Mouse (Mus musculus) CD4-positive, CD25-positive, alpha-beta regulatory T cell, adult 4 months (primary cell): ENCODE data around the gene Grk6. TPM values are rescaled to one million over a fixed set of nuclear protein-coding genes. Genes with fewer than 3 reads are reported as not detected.

Source experiments
- ATAC-seq: one replicate; pipeline ENCODE4 v1.8.0; 2017
- polyA plus RNA-seq, 2 experiments: library from polyadenylated mRNA; unstranded; fragments of 100-300 nt; shearing (Covaris generic); gene quantifications; one replicate each; pipeline ENCODE4 v1.2.1; 2017

Grk6 gene
- polyA plus RNA-seq, 2 experiments from 2014 or later = 26.4 to 36.7 TPM

GRCm38 (mm10) chr13:55487578-55488498 is 43.0 kb downstream of the Grk6 start, which contains the start of gene Dbn1:
TSS of gene Dbn1 (minus strand) at chr13:55488111.
- no peak for ATAC-seq

GRCm38 (mm10) chr13:55494257-55494656 is 49.4 kb downstream of the Grk6 start:
- no peak for ATAC-seq

GRCm38 (mm10) chr13:55494883-55495621 is 50.2 kb downstream of the Grk6 start:
- no peak for ATAC-seq

GRCm38 (mm10) chr13:55495702-55496101 is 50.8 kb downstream of the Grk6 start:
- ATAC-seq = no peak

GRCm38 (mm10) chr13:55496661-55497060 is 51.8 kb downstream of the Grk6 start:
- ATAC-seq = no peak

GRCm38 (mm10) chr13:55498906-55499305 is 54.0 kb downstream of the Grk6 start:
- no peak for ATAC-seq

GRCm38 (mm10) chr13:55500575-55500974 is 55.7 kb downstream of the Grk6 start:
- no peak for ATAC-seq

- no peak for ATAC-seq
Observed at GRCm38 (mm10) chr13:55502405-55502804, 57.5 kb downstream of the Grk6 start.

- ATAC-seq = no peak
Observed at GRCm38 (mm10) chr13:55504390-55504789, 59.5 kb downstream of the Grk6 start.

- no peak for ATAC-seq
Observed at GRCm38 (mm10) chr13:55505810-55506209, 60.9 kb downstream of the Grk6 start.

- ATAC-seq = no peak
Observed at GRCm38 (mm10) chr13:55506697-55507096, 61.8 kb downstream of the Grk6 start.

- no peak for ATAC-seq
Observed at GRCm38 (mm10) chr13:55507877-55508276, 63.0 kb downstream of the Grk6 start.

GRCm38 (mm10) chr13:55508531-55508930 is 63.7 kb downstream of the Grk6 start:
- no peak for ATAC-seq

- no peak for ATAC-seq
Observed at GRCm38 (mm10) chr13:55510332-55510667, 65.4 kb downstream of the Grk6 start.

Other genes with a start within 250 kb of the Grk6 start
- 10 to 100 TPM; 63.0 to 64.6 TPM for gene Nsd1, start 235.3 kb upstream of the Grk6 start, polyA plus RNA-seq
- gene Prelid1, start 124.6 kb upstream of the Grk6 start, polyA plus RNA-seq = 100 to 1,000 TPM; 207 to 213 TPM
- gene Rab24, start 123.1 kb upstream of the Grk6 start, polyA plus RNA-seq = 10 to 100 TPM in 1 of 2 experiments, 1 to 10 TPM in 1; 7.1 to 14.0 TPM
- 1 to 10 TPM; 3.4 to 6.1 TPM for gene Mxd3, start 115.2 kb upstream of the Grk6 start, polyA plus RNA-seq
- gene Lman2, start 82.3 kb upstream of the Grk6 start, polyA plus RNA-seq = 10 to 100 TPM; 59.0 to 66.4 TPM
- gene Rgs14, start 75.3 kb upstream of the Grk6 start, polyA plus RNA-seq = 10 to 100 TPM; 71.0 to 88.5 TPM
- gene Slc34a1, start 46.9 kb upstream of the Grk6 start, polyA plus RNA-seq = not detected
- gene Pfn3, start 29.8 kb upstream of the Grk6 start, polyA plus RNA-seq = not detected
- gene F12, start 18.3 kb upstream of the Grk6 start, polyA plus RNA-seq = not detected
- not detected for gene Prr7, start 19.2 kb downstream of the Grk6 start, polyA plus RNA-seq
- not detected for gene Dbn1, start 43.0 kb downstream of the Grk6 start, polyA plus RNA-seq
- 10 to 100 TPM in 1 of 2 experiments, 1 to 10 TPM in 1; 6.3 to 14.6 TPM for gene Pdlim7, start 68.6 kb downstream of the Grk6 start, polyA plus RNA-seq
- gene Dok3, start 84.2 kb downstream of the Grk6 start, polyA plus RNA-seq = 1 to 10 TPM in 1 of 2 experiments, under 1 TPM in 1; 0.35 to 1.0 TPM
- 10 to 100 TPM; 55.8 to 74.2 TPM for gene Ddx41, start 91.6 kb downstream of the Grk6 start, polyA plus RNA-seq
- gene Fam193b, start 126.0 kb downstream of the Grk6 start, polyA plus RNA-seq = 10 to 100 TPM; 36.3 to 40.2 TPM
- gene Tmed9, start 128.7 kb downstream of the Grk6 start, polyA plus RNA-seq = 100 to 1,000 TPM; 206 to 437 TPM
- gene B4galt7, start 154.8 kb downstream of the Grk6 start, polyA plus RNA-seq = 10 to 100 TPM; 20.5 to 42.3 TPM
- gene Caml, start 177.9 kb downstream of the Grk6 start, polyA plus RNA-seq = 10 to 100 TPM; 41.7 to 46.1 TPM
- 10 to 100 TPM; 58.1 to 64.6 TPM for gene Ddx46, start 190.0 kb downstream of the Grk6 start, polyA plus RNA-seq
- 10 to 100 TPM; 12.8 to 14.2 TPM for gene B230219D22Rik, start 248.1 kb downstream of the Grk6 start, polyA plus RNA-seq